Mouse (Mus musculus) embryonic fibroblast, embryonic 13.5 days (primary cell): ENCODE data around the gene Iscu.

Experiments used
- CTCF ChIP-seq: IDR thresholded peaks from 2 replicates; pipeline ENCODE4 v1.5.1; 2011; ENCODE audit warnings: mild to moderate bottlenecking, control low read depth, low read length, moderate library complexity, borderline replicate concordance; ENCODE audit not compliant: insufficient read depth
- POLR2A ChIP-seq: IDR thresholded peaks from 2 replicates; pipeline ENCODE4 v1.6.1; 2011; ENCODE audit warnings: low read depth, mild to moderate bottlenecking, control low read depth, low read length, moderate library complexity

DNA sequence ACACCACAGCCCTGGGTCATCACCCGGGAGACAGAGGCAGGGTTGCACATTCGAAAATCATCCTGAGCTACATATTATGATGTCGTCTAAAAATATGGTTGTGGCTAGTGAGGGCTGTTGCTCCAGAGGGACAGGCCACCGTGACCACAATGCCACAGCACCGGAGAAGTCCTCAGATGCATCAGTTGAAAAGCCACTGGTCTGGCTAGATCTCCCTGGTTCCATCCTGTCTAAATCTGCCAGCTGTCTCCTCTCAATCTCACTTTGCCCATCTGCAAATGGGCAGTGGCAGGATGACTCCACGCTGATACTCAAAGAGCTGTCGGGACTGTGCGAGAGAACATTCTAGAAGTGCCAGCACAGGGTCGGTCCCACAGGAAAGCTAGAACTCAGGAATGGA is 26.0 kb downstream of the Iscu start:
- TF ChIP-seq CTCF (no peak), POLR2A (no peak)
